Mouse (Mus musculus): Measurements from ENCODE around the gene Socs3. TPM values are rescaled to one million over a fixed set of nuclear protein-coding genes. Genes with fewer than 3 reads are reported as not detected.

The Socs3 gene
- polyA plus RNA-seq, 1 experiment from 2014 or later: 171 TPM

DNA sequence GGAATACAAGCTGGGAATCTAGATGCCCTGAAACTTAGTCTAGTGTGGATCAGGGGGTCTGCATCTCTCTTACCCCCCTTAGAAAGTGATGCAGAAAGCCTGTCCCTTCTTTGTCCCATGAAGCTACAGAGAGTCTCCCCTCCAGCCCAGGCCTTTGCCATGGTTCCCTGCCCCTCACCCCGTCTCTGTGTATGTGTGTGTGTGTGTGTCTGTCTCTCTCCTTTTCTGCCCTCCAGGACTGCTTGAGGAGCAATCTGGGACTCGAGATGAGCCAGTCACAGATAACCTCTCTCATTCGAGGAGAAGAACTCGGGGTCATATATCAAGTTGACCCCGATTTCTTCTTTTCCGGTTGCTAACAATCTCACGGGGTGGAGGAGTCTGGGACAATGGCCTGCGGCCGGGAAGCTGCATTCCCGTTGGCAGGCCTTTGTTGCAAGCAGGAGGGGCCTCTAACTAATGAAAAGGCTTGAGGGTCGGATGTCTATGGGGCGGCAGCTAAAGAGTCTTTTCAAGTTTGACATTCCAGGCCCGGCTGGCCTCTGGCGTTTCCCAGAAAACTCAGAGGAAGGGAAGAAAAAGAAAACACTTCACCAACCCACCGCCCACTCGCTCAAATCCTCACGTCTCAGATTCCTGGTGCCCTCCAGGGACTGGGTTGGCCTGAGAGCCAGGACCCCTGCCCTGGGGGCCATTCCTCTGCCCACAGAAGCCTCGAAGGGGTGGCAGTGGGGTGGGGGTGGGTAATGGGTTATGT lies 5.5 kb upstream of the Socs3 start:
- POLR2A ChIA-PET: interaction anchor here (0.7 to 6.2 kb wide), 9 partner anchors 9 to 41 kb away, joined by 3 to 36 read pairs (median 4); partner anchors contain the start of gene Pgs1
- CTCF ChIA-PET: interaction anchor here (1.2 to 2.8 kb wide), 6 partner anchors 10 to 40 kb away, joined by 3 to 15 read pairs (median 6); partner anchors contain the start of gene Pgs1
- DNase-seq (ENCODE audit: low read depth, low spot score): no peak
- no peaks in the 10 kb centered on the region for H3K27me3 ChIP-seq
- no peak for ATAC-seq
- TF ChIP-seq CTCF (IDR thresholded peaks at IDR 0.05): no peak
- in situ Hi-C loops (cut with MboI; ENCODE audit: low pct_unique_long_range_greater_than_20kb): no loop called here

DNA sequence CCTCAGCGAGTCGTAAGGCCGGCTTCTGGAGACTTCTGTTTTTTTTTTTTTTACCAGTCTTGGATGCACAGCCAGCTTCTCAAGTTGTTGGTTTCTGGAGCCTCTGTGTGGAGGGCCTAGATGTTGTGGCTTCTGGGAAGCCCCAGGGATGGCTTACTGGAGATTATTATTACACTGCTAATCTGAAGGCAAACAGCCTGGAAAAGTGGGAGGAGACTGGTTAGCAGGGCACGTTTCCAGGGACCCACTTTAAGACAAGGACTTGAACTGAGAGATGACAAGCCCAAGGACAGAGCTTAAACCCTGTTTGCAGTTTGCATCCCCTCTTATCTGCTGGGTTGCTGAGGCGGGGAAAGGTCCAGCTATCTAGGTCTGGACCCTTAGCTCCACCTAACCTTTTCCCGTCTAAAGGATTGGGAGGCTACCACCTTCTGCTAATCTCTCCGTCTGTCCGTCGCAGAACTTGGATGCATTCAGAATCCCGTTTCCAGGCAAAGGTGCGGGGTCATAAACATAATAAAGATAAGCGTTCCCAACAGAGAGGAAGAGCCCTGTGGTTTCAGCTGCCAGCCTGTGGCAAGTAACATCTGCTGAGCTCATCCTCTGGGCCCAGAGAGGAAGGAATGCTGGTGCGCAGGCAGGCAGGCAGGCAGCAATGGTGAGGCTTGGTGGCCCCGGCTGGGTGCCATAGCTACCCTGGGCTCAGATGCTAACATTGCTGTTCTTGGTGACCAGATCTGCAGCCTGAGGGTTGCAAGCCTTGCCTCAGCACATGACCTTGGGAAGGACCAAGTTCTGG lies 4.7 kb upstream of the Socs3 start:
- no peak for TF ChIP-seq CTCF (IDR thresholded peaks at IDR 0.05)
- CTCF ChIA-PET: interaction anchor here (1.1 to 2.8 kb wide), 9 partner anchors 11 to 47 kb away, joined by 3 to 15 read pairs (median 6); partner anchors contain the start of gene Pgs1
- POLR2A ChIA-PET: interaction anchor here (1.4 to 6.2 kb wide), 6 partner anchors 10 to 42 kb away, joined by 3 to 36 read pairs (median 5); partner anchors contain the start of gene Pgs1
- in situ Hi-C loops (cut with MboI; ENCODE audit: low pct_unique_long_range_greater_than_20kb): loop anchor here (25.0 kb wide), 1 partner anchor 862 kb away; the partner anchor contains the start of gene Sec14l1
- DNase-seq (ENCODE audit: low read depth, low spot score) (no peak), ATAC-seq (no peak)
- no peaks in the 10 kb centered on the region for H3K27me3 ChIP-seq

DNA sequence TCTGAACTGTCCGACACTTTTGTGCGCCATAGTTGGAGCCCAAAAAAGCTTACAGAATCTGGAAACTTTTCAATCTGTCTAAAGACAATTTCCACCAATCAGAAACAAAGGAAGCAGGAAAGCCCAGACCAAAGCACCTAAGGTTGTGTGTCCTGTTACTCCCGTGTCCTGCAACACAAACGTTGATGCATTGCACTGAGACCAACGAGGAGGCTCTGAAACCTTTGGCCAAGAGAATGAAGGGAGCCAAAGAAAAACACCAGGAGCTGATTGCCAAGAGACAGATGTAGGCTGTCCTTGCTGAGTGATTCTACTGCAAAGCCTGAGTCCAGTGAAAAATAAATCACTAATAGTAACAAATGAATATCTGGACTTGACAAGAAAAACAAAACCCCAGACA lies 3.7 kb upstream of the Socs3 start:
- ChIA-PET CTCF (interaction anchor here (1.1 to 2.8 kb wide), 8 partner anchors 10 to 48 kb away, joined by 3 to 15 read pairs (median 6); partner anchors contain the start of gene Pgs1), POLR2A (interaction anchor here (6.2 kb wide), 1 partner anchor 15 kb away, joined by 36 read pairs; the partner anchor contains the start of gene Pgs1)
- in situ Hi-C loops (cut with MboI; ENCODE audit: low pct_unique_long_range_greater_than_20kb): loop anchor here (25.0 kb wide), 1 partner anchor 861 kb away; the partner anchor contains the start of gene Sec14l1
- H3K27me3 ChIP-seq: no peaks in the 10 kb centered on the region
- TF ChIP-seq CTCF (IDR thresholded peaks at IDR 0.05): no peak
- no peak for ATAC-seq
- no peak for DNase-seq (ENCODE audit: low read depth, low spot score)

DNA sequence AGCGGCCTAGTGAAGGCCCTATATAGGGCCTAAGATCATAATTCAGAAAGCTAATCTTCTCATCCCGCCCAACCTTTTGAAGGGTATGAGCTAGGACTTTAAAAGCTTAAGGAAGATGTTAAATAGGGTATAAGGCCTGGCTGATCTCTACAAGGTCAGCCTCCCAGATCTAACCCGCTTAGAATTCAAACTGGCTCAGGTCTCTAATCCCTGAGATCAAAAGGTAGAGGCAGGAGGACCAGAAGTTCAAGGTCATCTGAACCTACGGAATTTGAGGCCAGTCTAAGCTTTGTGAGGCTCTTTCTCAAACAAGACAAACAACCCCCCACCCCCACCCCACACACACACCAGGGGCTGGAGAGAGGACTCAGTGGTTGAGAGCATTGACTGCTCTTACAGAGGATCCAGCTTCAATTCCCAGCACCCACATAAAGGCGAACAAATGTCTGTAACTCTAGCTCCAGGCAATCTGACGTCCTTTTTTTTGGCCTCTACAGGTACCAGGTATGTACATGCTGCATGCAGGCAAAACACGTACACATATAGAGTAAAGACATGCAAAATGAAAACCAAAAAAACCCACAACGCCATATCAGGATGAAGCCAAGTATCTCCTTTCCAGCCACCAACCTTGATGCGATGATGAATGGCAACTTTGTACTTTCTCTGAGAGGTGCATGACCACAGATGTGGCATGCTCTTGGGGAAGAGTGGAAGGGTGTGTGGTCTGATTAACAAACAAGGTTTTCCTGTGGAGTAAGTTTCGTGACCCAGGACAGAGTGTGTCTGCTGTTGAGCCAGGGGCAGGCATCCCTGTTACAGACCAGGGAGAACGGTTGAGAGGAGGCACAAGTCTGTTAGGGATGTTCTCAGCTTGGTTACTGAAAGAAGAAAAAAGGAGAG lies 3.1 kb upstream of the Socs3 start:
- ATAC-seq: no peak
- TF ChIP-seq CTCF (IDR thresholded peaks at IDR 0.05): no peak
- CTCF ChIA-PET: interaction anchor here (0.9 to 2.8 kb wide), 8 partner anchors 9 to 60 kb away, joined by 3 to 15 read pairs (median 6); partner anchors contain the start of gene Pgs1

DNA sequence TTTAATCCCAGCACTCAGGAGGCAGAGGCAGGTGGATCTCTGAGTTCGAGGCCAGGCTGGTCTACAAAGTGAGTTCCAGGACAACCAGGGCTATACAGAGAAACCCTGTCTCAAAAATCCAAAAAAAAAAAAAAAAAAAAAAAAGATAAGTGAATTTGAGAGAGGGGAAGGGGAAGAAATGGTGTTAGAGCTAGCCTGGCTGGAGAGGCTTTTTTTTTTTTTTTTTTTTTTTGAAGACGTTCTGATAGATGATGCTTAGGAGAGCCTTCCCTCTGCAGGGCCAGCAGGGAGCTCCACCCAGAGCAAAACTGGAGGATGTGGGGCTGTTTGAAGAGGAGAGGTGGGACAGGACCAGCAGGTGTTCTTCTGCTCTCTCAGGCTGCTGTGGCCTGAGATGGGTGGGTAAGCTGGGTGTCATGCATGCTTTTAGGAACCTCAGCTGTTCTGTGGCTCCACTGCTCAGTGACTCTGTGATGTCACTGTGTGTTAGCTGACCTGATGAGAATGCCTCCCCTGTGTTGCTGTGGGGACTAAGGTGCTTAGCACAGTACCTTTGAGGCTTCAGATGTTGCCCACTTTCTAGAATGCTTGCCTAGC lies 1.9 kb upstream of the Socs3 start:
- ATAC-seq: no peak
- ChIA-PET CTCF (interaction anchor here (0.9 to 2.3 kb wide), 5 partner anchors 16 to 59 kb away, joined by 3 to 11 read pairs (median 4); no protein-coding TSS in a partner anchor), POLR2A (interaction anchor here (0.6 to 6.2 kb wide), 4 partner anchors 11 to 50 kb away, joined by 3 to 36 read pairs (median 4); partner anchors contain the start of gene Pgs1)
- TF ChIP-seq CTCF (IDR thresholded peaks at IDR 0.05): no peak
- in situ Hi-C loops (cut with MboI; ENCODE audit: low pct_unique_long_range_greater_than_20kb): loop anchor here (25.0 kb wide), 1 partner anchor 859 kb away; the partner anchor contains the start of gene Sec14l1
- H3K27me3 ChIP-seq: no peaks in the 10 kb centered on the region
- DNase-seq (ENCODE audit: low read depth, low spot score): no peak

More for the DNA sequence above, 3.1 kb upstream of the Socs3 start:
- no peaks in the 10 kb centered on the region for H3K27me3 ChIP-seq
- in situ Hi-C loops (cut with MboI; ENCODE audit: low pct_unique_long_range_greater_than_20kb): loop anchor here (25.0 kb wide), 1 partner anchor 861 kb away; the partner anchor contains the start of gene Sec14l1
- POLR2A ChIA-PET: interaction anchor here (6.2 kb wide), 1 partner anchor 15 kb away, joined by 36 read pairs; the partner anchor contains the start of gene Pgs1
- no peak for DNase-seq (ENCODE audit: low read depth, low spot score)

DNA sequence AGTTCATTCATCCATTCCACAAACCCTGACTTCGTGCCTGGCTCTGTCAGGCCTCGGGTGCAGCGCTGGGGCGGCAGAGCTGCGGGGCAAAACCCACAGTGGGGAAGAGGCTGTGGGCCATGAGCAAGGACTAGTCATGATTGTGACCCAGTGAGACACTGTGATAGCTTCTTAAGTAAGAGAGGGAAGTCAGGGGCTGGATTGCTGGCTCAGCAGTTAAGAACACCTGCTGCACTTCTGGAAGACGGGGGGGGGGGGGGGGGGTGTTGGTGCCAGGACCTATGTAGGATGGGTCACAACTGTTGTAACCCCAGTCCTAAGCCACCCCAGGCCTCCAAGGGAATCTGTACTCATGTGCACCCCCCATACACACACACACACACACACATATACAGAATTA lies 1.3 kb upstream of the Socs3 start:
- no peak for TF ChIP-seq CTCF (IDR thresholded peaks at IDR 0.05)
- ATAC-seq: no peak
- in situ Hi-C loops (cut with MboI; ENCODE audit: low pct_unique_long_range_greater_than_20kb): loop anchor here (25.0 kb wide), 1 partner anchor 859 kb away; the partner anchor contains the start of gene Sec14l1
- POLR2A ChIA-PET: interaction anchor here (0.7 to 4.2 kb wide), 3 partner anchors 8 to 51 kb away, joined by 3 to 26 read pairs (median 3); partner anchors contain the start of gene Pgs1
- H3K27me3 ChIP-seq: no peaks in the 10 kb centered on the region
- no peak for DNase-seq (ENCODE audit: low read depth, low spot score)
- CTCF ChIA-PET: interaction anchor here (1.3 to 2.8 kb wide), 7 partner anchors 14 to 58 kb away, joined by 3 to 30 read pairs (median 10); partner anchors contain the start of gene Pgs1

DNA sequence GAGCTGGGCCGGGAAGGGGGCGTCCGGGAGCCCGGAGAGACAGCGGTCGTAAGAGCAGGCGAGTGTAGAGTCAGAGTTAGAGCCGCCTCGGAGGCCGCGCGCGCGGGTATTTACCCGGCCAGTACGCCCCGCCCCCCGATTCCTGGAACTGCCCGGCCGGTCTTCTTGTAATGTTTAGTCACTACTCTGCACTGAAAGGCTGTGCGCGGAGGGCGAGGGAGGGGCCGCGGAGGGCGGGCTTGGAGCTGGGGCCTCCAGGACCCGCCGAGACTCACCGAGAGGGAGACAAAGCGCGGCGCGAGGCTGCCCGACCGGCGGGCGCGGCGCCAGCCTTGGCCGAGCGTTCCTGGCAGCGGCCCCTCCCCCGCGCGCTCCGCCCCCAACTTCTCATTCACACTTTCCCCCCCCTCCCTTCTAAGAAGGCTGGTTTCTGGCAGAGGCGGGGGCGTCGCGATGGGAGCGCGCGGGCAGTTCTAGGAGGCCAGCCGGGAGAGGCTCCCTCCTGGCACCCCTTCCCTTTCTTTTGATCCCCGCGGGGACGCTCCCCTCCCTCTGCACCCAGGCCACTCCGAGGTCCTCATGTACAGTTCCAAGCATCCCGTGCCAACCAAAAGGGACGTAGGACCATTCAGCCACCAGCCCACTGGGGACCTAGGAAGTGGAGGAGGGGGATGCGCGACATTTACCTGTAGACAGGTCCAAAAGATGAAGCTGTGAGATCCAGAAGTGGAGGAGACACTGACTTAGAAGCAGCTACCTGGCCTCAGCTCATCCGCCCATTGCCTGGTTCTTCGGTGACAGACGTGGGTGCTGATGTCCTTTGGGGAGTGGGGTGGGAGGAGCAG lies 525 bp downstream of the Socs3 start:
- CTCF ChIA-PET: interaction anchor here (0.9 to 2.8 kb wide), 17 partner anchors 10 to 97 kb away, joined by 3 to 30 read pairs (median 4); partner anchors contain the start of gene Pgs1
- ATAC-seq: peak; percentile 87
- in situ Hi-C loops (cut with MboI; ENCODE audit: low pct_unique_long_range_greater_than_20kb): loop anchor here (5.0 to 25.0 kb wide), 4 partner anchors 43 to 857 kb away; partner anchors contain the start of gene Sec14l1
- TF ChIP-seq CTCF (IDR thresholded peaks at IDR 0.05): no peak
- DNase-seq (ENCODE audit: low read depth, low spot score): peak; percentile 89
- POLR2A ChIA-PET: interaction anchor here (0.7 to 4.7 kb wide), 20 partner anchors 10 to 93 kb away, joined by 3 to 51 read pairs (median 6); partner anchors contain the start of gene Pgs1
- no peaks in the 10 kb centered on the region for H3K27me3 ChIP-seq

Data from Patski (cell line).